Mouse (Mus musculus): ENCODE measurements around the gene Plek2. TPM values are rescaled to one million over a fixed set of nuclear protein-coding genes. Genes with fewer than 3 reads are reported as not detected.

Plek2 gene
- polyA plus RNA-seq, 1 experiment from 2014 or later: 3.8 TPM

DNA sequence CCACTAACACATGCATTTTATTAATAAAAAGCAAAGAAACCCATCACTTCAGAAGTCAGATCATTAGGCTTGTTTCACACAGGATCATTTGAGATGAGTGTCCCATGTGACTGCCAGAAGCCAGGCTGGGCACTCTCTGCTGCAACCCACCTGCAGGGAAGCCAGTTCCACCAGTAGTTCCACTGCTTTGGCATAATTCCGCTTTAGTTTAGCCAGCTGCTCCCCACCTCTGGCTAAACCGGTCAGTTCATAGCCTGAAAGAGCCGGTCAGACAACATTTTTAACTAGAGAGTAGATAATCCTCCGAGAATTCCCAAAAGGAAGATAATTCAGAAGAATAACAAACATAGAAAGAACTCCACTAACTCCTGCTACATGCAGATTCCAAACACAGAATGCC is 58.5 kb downstream of the Plek2 start:
- Histone ChIP-seq H3K27me3 (ENCODE audit: control insufficient read depth, insufficient read depth, low read depth, low read length) (no peaks in the 10 kb centered on the region), H3K4me3 (ENCODE audit: low read depth, low read length) (no peak overlapping the region), H3K27ac (ENCODE audit: low read length) (no peak overlapping the region), H3K9me3 (replicated peaks; ENCODE audit: control insufficient read depth, low read length, poor library complexity, severe bottlenecking) (no peaks in the 10 kb centered on the region), H3K9ac (ENCODE audit: low read depth, low read length) (no peak overlapping the region), H3K36me3 (ENCODE audit: control insufficient read depth, insufficient read depth, low read length) (peaks cover 29% of the 10 kb centered on the region), H3K4me2 (ENCODE audit: low read length) (no peak overlapping the region), H3K4me1 (ENCODE audit: control insufficient read depth, insufficient read depth, low read length) (no peaks in the 10 kb centered on the region)
- 95% methylated on average over 4 of the region's 4 CpGs for WGBS
- ATAC-seq: no peak

DNA sequence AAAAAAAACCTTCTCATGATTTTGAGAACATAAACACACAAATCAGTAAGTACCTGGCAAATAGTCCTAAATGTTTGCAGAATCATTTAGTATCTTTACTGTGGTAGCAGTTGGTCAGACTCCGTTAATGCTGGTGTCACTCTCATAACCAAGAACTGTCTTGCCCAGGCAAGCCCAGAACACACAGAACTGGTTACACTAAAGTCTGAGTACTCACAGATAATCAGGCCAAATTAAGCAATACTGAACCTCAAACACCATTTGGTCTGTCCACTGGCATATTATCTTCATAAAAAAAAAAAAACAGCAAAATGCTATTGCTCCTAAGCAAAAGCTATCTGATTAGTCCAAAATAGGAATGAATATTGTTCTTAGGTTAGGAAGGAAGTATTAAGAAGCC is 64.3 kb downstream of the Plek2 start:
- Histone ChIP-seq H3K4me1 (ENCODE audit: control insufficient read depth, insufficient read depth, low read length) (no peaks in the 10 kb centered on the region), H3K27ac (ENCODE audit: low read length) (no peak overlapping the region), H3K9me3 (replicated peaks; ENCODE audit: control insufficient read depth, low read length, poor library complexity, severe bottlenecking) (no peaks in the 10 kb centered on the region), H3K4me3 (ENCODE audit: low read depth, low read length) (no peak overlapping the region), H3K4me2 (ENCODE audit: low read length) (no peak overlapping the region), H3K27me3 (ENCODE audit: control insufficient read depth, insufficient read depth, low read depth, low read length) (no peaks in the 10 kb centered on the region), H3K9ac (ENCODE audit: low read depth, low read length) (no peak overlapping the region), H3K36me3 (ENCODE audit: control insufficient read depth, insufficient read depth, low read length) (peaks cover 27% of the 10 kb centered on the region)
- 88% methylated on average over 1 of the region's 1 CpGs for WGBS
- no peak for ATAC-seq

DNA sequence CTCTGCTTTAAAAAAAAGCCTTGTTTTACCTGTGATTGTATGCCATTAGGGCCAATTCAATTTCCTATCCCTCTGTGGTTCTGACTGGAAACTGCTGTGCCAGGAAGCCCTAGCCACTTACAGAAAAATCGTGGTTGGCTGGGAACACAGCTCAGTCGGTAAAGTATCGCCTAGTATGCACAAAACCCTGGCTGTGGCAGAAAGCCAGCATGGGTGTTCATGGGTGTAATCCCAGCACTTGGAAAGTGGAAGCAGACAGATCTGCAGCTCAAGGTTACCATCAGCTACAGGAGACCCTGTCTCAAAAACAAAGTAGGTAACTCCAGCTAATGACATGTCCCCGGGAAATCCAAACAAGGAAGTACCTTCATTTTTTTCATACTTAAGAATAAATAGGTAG is 66.9 kb downstream of the Plek2 start:
- Histone ChIP-seq H3K27me3 (ENCODE audit: control insufficient read depth, insufficient read depth, low read depth, low read length) (no peaks in the 10 kb centered on the region), H3K27ac (ENCODE audit: low read length) (no peak overlapping the region), H3K36me3 (ENCODE audit: control insufficient read depth, insufficient read depth, low read length) (peaks cover 28% of the 10 kb centered on the region), H3K4me1 (ENCODE audit: control insufficient read depth, insufficient read depth, low read length) (no peaks in the 10 kb centered on the region), H3K9me3 (replicated peaks; ENCODE audit: control insufficient read depth, low read length, poor library complexity, severe bottlenecking) (no peaks in the 10 kb centered on the region), H3K4me3 (ENCODE audit: low read depth, low read length) (no peak overlapping the region), H3K4me2 (ENCODE audit: low read length) (no peak overlapping the region), H3K9ac (ENCODE audit: low read depth, low read length) (no peak overlapping the region)
- WGBS: 90% methylated on average over 4 of the region's 4 CpGs
- ATAC-seq: no peak

Other genes with a start within 250 kb of the Plek2 start
- gene Fam71d, start 215.4 kb downstream of the Plek2 start, polyA plus RNA-seq (2015; fragmentation: Nextera tagmentation; extraction: Ambion mirVana): 0.21 and 0.26 TPM in 2 replicates
- 15.7 and 16.3 TPM in 2 replicates for gene Mpp5, start 158.1 kb downstream of the Plek2 start, polyA plus RNA-seq (2015; fragmentation: Nextera tagmentation; extraction: Ambion mirVana)
- 134 and 147 TPM in 2 replicates for gene Atp6v1d, start 45.3 kb downstream of the Plek2 start, polyA plus RNA-seq (2015; fragmentation: Nextera tagmentation; extraction: Ambion mirVana)
- gene Eif2s1, start 45.1 kb downstream of the Plek2 start, polyA plus RNA-seq (2015; fragmentation: Nextera tagmentation; extraction: Ambion mirVana): 136 and 142 TPM in 2 replicates
- gene Tmem229b, start 100.7 kb upstream of the Plek2 start, polyA plus RNA-seq (2015; fragmentation: Nextera tagmentation; extraction: Ambion mirVana): 74.7 and 79.8 TPM in 2 replicates
- gene Plekhh1, start 122.2 kb upstream of the Plek2 start, polyA plus RNA-seq (2015; fragmentation: Nextera tagmentation; extraction: Ambion mirVana): 2.0 and 2.5 TPM in 2 replicates
- gene Pigh, start 182.7 kb upstream of the Plek2 start, polyA plus RNA-seq (2015; fragmentation: Nextera tagmentation; extraction: Ambion mirVana): 19.6 and 21.6 TPM in 2 replicates
- 27.4 and 28.4 TPM in 2 replicates for gene Arg2, start 223.8 kb upstream of the Plek2 start, polyA plus RNA-seq (2015; fragmentation: Nextera tagmentation; extraction: Ambion mirVana)